Mouse (Mus musculus) 3134 (cell line): ENCODE results near the gene Clba1.

ENCODE experiments used
- DNase-seq: peaks from one replicate; pipeline ENCODE4 v3.0.0-alpha.2; 2011; ENCODE audit warnings: low spot score; ENCODE audit not compliant: insufficient read length; ENCODE audit errors: extremely low read depth

The Clba1 gene

DNA sequence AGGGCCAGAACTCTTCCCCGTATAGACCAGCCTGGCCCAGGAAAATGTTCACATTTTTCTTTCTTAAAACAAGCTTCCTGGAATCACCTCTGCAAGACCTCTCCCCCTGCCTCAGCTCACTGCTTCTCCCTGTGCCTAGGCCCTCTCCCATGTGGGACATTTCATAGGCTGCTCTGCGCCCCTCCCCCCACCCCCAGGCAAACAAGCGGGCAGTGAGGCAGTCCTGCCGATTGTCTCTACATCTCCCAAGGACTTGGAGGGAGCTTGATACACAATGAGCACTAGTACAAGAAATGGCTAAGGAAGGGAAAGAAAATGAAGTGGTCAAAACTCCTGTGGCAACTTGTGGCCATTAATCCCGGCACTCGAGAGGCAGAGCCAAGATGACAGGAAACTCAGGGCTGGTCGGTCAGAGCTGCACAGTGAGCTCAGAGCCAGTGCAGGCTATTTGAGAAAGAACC lies 14.4 kb upstream of the Clba1 start:
- peak; percentile 71 for DNase-seq

DNA sequence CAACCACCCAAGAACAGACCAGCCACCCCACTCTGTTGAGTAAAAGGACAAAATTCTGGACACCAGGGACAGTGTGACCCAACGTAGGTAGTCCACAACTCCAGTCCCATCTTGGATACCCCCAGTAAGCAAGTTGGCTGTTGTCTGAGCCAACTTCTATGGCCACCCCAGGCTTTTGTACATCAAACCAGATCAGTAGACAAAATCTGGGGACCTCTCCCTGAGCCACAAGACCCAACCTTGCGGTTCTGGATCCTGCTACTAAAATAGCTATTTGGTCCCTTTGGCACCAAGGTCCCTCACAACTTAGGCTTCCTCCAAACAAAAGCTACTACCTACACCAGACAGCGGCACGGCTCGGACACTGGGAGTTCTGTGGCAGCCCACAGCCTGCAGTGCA lies 13.7 kb upstream of the Clba1 start:
- DNase-seq = no peak

DNA sequence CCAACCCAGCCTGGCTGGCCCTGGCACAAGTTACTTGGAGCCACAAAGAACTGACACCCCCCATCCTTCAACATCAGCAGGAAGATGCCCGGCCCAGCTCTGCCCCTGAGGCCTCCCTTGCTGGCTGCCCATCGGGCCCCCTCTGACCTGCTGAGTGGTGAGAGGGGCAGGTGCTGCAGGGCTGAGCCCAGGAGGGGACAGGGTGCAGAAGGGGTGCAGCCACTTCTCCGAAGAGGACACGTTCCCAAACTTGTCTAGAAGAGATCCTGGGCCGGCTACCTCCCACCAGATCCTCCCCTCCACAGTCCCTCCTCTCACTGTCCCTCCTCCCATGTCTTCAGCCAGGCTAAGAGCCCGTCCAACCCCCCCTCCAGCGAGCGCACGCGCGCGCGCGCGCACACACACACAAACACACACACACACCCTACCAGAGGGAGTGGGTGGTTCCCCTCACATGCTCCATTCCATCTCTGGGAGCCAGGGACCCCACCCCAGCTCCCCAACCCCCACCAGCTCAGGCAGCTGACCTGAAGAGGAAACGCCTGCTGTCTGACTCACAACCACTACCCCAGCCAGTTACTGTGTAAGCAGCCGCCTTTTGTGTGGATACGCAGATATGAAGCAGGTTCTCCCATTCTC lies 13.2 kb upstream of the Clba1 start:
- DNase-seq = peak; percentile 89

DNA sequence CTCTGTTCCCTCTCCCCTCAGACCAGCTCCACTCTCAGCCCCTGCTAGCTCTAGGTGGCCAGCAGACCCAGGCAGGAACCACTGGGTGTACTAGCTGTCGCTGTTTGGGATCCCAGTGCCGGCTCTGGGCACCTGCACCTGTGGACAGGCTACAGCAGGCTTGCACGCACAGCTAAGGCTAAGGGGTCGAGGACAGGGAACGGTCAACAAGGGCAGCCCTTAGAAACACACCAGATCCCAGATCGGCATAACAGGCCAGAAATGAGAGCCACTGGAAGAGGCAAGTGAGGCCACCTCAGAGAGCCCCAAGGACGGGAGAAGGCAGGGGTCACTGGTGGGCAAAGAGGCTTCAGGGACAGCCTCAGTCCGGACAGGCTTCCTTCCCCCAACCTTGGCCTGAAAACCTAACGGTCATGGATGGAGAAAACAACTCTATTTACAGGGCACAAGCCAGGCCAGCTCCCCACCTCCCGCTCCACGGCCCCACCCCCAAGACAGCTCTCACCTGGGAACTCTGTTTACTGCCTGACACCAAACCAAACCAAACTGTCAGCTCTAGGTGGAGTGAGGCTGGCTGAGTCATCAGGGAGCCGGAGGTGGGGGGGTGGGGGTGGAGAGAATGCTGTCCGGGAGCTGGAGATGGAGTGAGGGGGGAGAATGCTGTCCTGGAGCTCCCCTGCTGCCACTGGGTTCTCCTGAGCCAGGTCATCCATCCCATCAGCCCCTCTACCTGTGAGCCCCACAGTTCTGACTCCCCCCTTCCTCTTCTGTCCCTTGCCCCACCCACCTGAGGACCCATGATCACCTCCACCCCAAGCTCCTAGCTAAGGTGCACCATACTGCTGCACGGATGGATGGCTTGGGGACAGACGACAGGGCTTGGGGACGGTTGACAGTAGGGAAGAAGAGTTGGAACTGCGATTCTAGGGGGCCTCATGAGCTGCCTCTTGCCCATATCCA lies 11.9 kb upstream of the Clba1 start:
- DNase-seq = peak; percentile 65

DNA sequence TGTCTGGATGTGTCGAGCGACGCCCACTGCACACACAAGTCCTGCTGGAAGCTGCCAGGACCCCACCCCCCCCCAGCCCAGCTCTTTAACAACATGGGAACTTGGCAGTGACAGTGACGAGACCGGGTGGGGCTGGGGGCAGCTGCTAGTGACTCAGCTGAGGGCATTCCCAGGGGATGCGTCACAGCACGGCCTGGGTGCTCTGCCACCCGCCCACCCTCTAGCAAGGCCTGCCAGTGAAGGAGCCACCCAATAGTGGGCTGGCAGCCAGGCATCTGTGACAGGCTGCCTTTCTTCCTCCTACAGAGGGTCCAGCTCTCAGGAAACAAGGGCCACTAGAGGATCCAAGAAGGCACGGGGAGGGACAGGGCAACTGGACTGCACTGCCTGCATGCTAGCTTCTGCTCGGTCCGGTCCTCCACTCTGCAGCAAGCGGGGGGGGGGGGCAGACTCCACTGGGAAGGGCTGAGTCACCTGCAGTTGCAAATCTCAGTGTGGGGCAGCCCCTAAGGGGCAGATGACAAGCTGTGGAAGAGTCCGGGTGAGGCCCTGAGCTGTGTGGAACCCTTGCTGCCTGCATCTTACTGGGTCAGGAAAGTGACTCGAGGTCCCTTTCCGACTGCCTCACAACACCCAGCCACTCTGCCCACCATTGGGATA lies 10.9 kb upstream of the Clba1 start:
- peak; percentile 93 for DNase-seq

DNA sequence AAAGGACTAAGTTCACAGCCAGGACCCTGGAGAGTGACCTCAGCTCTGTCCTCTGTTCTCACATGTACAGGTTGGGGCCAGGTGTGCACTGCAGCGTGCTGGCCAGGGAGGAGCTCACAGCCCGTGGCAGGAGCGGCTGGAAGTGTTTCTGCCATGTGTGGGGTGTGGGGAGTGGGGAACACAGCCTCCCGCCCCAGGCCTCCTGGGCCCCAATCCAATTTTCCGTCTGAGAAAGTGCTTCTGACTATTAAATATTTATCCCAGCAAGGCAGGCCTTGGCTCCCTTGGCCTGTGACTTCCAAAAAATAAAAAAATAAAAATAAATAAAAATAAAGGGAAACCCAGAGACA lies 10.4 kb upstream of the Clba1 start:
- DNase-seq = no peak

DNA sequence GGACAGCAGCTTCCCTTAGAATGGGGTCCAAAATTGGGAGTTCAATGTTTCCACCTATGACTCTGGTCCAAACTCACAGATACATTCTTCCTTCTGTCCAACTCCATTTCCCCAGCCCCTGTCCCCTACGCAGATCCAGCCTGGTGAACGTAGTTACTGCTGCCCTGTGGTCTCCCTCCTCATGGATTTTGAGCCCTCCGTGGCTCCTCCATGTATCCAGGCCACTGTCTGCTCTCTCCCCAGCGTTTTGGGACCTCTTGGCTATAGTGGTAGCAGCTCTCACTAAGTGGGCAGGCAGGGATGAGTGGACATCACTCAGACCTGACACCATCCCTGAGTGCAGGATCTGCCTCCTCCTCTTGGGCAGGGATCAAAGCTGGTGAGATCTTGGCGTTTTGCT lies 10.0 kb upstream of the Clba1 start:
- no peak for DNase-seq

DNA sequence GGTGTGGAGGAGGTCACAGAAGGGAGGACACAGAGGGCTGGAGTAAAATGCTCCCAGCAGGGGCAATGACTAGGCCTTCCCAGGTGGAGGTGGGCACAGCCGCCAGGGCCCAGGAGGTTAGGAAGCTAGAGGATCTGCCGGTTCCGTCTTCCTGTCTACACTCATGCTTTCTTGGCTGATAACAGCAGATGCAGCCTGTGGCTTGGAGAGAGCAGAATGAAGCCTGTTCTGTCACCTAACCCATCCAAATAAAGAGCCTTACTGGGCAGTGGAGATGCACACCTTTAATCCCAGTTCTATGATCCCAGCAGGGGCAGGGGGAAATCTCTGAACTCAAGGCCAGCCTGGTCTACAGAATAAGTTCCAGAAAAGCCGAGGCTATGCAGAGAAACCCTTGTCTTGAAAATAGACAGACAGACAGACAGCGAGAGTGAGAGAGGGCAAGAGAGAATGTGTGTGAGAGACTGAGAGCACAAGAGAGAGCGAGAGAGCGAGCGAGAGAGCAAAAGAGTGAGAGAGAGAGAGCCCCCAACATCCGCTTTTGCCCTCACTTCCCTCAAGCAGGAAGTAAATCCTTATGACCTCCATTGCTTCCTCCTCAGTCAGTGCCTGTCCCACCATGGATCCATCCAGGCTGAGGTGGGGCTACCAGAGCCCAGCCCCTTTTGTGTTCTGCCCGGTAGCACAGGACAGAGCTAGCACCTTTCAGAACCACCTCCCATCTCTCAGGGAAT lies 9.3 kb upstream of the Clba1 start:
- DNase-seq = no peak

DNA sequence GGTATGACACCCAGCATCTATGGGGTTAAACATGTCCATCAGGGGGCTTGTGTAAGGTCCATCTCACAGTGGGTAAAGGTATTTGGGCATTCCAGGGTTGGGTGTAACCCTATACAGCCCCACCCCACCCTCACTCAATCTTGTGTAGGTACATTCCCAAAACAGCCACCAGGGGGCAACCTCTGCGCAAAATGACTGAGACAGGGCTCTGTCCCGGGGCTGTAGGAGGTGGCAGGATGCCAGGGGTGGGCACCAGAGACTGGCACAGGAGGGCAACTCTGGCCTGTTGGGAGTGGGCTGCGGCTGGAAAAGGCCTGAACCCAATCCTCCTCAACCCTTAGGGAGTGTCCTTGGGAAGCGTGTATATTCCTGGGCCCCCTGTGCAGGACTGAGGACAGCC lies 8.3 kb upstream of the Clba1 start:
- peak; percentile 56 for DNase-seq

DNA sequence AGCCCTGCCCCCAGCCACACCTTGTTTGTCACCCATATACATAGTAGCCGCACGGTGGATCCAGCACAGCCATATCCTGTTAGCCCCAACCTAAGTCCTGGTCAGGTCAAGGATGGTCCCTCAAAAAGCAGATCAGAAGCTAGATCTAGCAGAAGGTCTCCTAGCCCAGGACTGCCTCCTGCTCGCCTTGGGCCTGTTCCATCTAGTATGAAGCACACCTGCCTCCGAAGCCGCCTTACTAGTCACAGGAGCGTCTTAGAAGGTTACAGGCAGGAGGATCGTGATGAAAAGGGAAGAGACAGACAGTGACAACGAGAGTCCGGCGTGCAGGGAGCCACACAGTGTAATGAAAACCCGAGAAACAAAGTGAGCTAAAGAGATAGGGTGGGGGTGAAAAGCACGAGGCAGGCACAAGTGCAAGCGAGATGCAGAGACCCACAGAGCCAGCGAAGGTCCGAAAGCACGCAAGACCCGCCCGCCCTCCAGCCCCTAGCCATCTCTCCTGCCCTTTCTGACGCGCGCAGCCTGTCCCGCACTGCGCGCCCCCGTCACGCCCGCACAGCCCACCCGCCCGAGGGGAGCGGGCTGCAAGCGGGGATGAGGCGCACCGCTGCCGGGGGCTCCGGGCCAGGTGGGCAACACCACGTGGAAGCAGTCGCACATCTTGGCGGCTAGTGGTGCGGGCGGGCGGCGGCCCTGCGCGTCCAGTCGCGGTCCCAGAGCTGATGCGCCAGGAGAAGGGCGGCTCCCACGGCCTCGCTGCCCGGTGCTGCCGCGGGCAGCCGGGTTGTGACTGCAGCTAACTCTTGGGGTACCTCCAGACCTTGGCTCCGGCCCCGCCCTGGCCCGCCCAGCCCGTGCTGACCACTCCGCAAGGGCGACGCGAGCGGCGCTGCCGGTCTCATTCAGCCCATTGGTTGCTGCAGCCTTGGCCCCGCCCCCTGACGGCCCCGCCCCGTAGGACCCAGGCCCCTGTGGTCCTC lies 6.6 kb upstream of the Clba1 start, which contains the start of gene Ahnak2:
Gene Ahnak2 (minus strand): TSS at position 794 of the 983 bp plus-strand sequence.
- no peak for DNase-seq

DNA sequence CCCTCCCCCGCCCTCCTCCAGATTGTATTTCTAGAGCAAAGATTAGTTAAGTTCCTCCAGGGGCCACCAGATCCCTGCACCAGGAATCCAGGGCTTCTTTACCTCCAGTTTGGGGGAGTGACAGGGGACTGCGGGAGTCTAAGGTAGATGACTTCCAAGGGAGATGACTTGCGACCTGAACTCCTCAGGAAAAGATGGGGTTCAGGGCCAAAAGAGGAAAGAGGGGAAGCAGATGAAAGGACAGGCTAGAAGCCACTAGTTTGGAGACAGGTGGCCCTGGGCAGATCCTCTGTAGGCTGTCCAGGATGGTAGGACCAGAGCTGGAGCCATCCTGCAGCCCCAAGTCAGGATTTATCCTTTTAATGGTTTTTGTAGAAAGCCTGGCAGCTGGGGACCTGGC lies 5.8 kb upstream of the Clba1 start:
- DNase-seq = no peak

DNA sequence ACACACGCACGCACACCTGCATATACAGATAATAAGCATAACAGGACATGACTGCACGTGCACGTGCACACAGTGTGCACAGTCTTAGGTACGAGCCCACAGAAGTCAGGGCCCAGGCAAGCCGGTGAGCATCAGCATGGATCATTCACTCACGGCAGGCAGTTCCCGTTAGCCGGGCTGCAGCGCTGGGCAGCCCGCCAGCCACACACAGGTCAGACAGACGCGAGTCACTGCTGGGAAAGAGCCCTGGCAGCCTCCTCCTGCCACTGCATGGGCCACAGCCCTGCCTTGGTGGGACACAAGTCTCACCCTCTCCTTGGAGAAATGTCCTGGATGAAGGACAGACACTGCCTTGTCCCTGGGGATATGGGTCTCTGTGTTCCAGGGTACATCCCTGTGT lies 4.7 kb upstream of the Clba1 start:
- DNase-seq = peak; percentile 66

DNA sequence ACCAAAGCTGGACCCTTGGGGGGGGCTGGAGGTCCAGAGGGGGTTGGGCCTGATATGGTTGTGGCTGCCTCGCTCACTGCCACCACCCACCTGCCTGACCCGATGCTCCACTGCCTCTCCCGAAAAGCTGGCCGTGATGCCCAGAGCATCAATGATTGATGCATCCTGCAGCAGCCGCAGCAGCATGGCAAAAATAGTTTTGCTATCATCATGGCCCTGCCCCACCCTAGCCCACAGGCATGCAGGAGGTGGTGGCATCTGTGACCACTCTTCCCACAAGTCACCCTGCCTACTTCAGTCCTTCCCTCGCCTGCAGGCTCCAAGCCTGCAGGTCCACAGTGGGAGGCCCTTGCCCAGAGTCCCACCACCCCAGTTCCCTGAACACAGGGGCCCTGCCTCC lies 2.7 kb upstream of the Clba1 start:
- peak; percentile 60 for DNase-seq

DNA sequence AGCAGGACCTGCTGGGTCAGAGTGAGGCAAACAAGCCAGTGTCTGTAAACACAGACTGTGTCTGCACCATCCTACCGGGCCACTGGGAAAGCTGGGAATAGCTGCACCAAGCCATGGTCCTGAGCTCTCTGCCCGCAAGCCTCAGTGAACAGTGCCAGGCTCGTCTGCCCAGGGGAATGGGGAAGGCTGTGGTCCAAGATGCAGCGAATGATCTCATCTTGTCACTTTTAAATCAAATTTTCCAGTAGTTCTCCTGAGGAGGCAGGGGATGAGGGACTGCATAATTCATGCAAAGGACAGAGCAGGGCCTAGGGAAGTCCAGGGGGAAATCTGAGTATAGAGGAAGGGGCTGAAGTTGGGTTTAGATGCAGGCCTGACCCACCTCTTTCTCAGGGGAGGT lies 941 bp upstream of the Clba1 start:
- peak; percentile 43 for DNase-seq

DNA sequence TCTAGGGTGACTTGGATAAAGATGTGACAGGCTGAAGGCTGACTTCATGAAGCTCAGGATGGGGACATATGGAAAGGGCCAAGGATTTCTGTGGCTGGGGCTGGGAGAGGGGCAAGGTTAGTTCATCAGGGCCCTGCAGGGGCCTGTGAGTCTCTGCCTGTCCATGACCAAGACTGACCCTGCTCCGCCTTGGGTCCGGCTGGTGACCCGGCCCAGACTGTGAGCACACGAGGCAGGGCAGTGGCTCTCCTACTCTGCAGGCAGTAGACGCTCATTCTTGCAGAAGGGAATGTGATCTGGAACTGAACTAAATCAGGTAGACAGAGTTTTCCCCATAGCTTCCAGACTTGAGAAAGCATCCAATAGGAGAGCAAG lies 538 bp upstream of the Clba1 start:
- no peak for DNase-seq

DNA sequence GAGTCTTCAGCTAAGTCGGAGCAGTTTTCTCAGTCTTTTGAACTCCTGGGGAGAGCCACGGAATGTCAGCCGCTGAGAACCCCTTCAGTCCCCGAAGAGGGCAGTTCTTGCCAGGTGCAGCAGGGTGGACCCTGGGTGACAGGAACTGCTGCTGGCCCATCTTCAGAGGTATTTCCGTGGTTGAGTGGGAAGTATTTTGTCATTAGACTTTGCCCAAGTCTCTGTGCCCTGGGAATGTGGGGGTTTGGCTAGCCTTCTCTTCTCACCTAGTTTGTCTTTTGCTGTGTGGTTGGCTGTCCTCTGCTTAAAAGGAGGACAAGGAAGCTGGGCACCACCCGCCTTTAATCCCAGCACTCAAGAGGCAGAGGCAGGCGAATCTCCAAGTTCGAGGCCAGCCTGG lies 904 bp downstream of the Clba1 start:
- no peak for DNase-seq

DNA sequence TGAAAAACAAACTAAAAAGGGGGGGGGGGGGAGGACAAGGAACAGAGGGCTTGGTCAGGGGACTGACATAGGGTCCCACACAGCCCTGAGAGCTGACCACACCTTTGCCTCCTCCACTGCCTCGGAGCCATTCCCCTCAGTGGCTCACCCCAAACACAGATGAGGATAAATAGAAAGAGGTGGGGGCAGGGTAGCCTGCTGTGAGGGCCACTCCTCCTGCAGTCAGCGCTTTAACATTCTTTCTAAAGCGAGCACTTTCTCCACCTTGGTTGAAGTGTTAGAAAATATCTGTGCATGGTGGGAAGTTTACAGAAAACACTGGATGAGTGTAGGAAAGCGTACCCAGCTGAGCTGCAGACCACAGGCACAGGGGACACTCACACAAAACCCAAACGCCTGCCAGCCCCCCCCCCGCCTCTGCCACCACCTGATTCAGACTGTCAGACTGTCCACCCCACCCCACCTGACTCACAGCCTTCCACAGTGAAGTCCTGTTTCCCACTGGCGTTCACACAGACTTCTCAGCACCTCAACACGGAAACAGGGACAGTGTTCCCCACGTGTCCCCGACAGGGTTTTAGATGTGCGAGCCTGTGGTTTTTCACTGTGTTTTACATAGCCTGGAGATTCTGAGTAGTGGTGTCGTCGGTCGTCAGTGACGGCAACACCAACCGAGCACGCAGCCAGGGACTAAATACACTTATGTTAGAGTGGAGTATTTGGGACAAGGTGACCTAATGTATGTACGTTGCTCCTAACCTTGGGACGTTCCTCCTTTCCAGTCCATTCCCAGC lies 1.6 kb downstream of the Clba1 start:
- DNase-seq = no peak

DNA sequence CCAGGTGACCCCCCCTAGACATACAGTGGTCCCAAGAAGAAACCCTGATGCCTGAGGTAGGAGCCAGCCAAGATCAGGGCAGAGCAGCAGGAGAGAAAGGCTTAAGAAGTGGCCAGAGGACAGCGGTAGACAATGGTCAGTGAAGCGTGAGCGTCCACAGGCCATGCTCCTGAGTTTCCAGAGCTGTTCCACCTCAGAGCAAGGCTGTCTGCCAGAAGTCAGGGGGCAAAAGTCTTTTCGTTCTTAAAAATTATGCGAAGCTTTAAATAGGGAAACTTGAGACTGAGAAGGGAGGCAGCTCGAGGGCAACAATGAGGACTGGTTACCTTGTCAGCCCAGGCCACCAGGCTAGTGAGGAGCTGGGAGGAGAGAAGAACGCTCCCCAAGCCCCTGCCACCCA lies 4.6 kb downstream of the Clba1 start:
- DNase-seq = no peak
